Mouse (Mus musculus): ENCODE data around the gene Cdk14. TPM values are rescaled to one million over a fixed set of nuclear protein-coding genes. Genes with fewer than 3 reads are reported as not detected.
"Not testable (repeated sequence)": the region's sequence is repeated elsewhere in the genome, so short reads cannot be mapped to it uniquely, and the experiment has no call there.

The Cdk14 gene
- polyA plus RNA-seq, 2 experiments = 14.5 to 27.6 TPM

GRCm38 (mm10) chr5:5242704-5243103 is 177.4 kb downstream of the Cdk14 start:
- H3K27ac ChIP-seq (replicated peaks; ENCODE audit: low read depth, low read length) = no peak overlapping the region
- DNase-seq (ENCODE audit: low spot score) (no peak), ATAC-seq (ENCODE audit: low FRiP score, low read depth) (no peak)
- H3K36me3 ChIP-seq (ENCODE audit: control insufficient read depth, insufficient read depth, low read length) = peaks cover 2% of the 10 kb centered on the region; the same call in 1 of the 2 replicates
- no peaks in the 10 kb centered on the region for H3K27me3 ChIP-seq (ENCODE audit: control insufficient read depth, insufficient read depth, low read length)
- TF ChIP-seq POLR2A (IDR thresholded peaks at IDR 0.05; ENCODE audit: borderline replicate concordance, extremely low read depth, insufficient read depth, insufficient read length) = no peak
- H3K9ac ChIP-seq (ENCODE audit: low read depth, low read length, severe bottlenecking) = no peak overlapping the region
- H3K4me1 ChIP-seq (ENCODE audit: control insufficient read depth, insufficient read depth, low read length) = no peaks in the 10 kb centered on the region
- WGBS = 91% methylated on average over 5 of the region's 5 CpGs
- no peaks in the 10 kb centered on the region for H3K9me3 ChIP-seq (ENCODE audit: control insufficient read depth, low read length)
- no peak overlapping the region for H3K4me2 ChIP-seq (replicated peaks; ENCODE audit: low read depth, low read length, severe bottlenecking)
- no peak overlapping the region for H3K4me3 ChIP-seq (replicated peaks; ENCODE audit: low read length)

GRCm38 (mm10) chr5:5241088-5241487 is 179.0 kb downstream of the Cdk14 start:
- Histone ChIP-seq H3K9me3 (ENCODE audit: control insufficient read depth, low read length) (peaks cover 5% of the 10 kb centered on the region; the same call in 1 of the 2 replicates), H3K4me2 (replicated peaks; ENCODE audit: low read depth, low read length, severe bottlenecking) (no peak overlapping the region), H3K27me3 (ENCODE audit: control insufficient read depth, insufficient read depth, low read length) (no peaks in the 10 kb centered on the region), H3K27ac (replicated peaks; ENCODE audit: low read depth, low read length) (no peak overlapping the region), H3K4me3 (replicated peaks; ENCODE audit: low read length) (no peak overlapping the region), H3K9ac (ENCODE audit: low read depth, low read length, severe bottlenecking) (no peak overlapping the region), H3K4me1 (ENCODE audit: control insufficient read depth, insufficient read depth, low read length) (no peaks in the 10 kb centered on the region), H3K36me3 (ENCODE audit: control insufficient read depth, insufficient read depth, low read length) (peaks cover 2% of the 10 kb centered on the region; the same call in 1 of the 2 replicates)
- no peak for TF ChIP-seq POLR2A (IDR thresholded peaks at IDR 0.05; ENCODE audit: borderline replicate concordance, extremely low read depth, insufficient read depth, insufficient read length)
- 83% methylated on average over 6 of the region's 6 CpGs for WGBS
- no peak for DNase-seq (ENCODE audit: low spot score)
- no peak for ATAC-seq (ENCODE audit: low FRiP score, low read depth)

- H3K9me3 ChIP-seq (ENCODE audit: control insufficient read depth, low read length) = peaks cover 5% of the 10 kb centered on the region; the same call in 1 of the 2 replicates
- no peak overlapping the region for H3K4me2 ChIP-seq (replicated peaks; ENCODE audit: low read depth, low read length, severe bottlenecking)
- H3K36me3 ChIP-seq (ENCODE audit: control insufficient read depth, insufficient read depth, low read length) = 0 out of 2 replicates have a peak, but pooled peaks cover 2% of the 10 kb centered on the region
- no peak overlapping the region for H3K4me3 ChIP-seq (replicated peaks; ENCODE audit: low read length)
- DNase-seq (ENCODE audit: low spot score) (no peak), ATAC-seq (ENCODE audit: low FRiP score, low read depth) (no peak)
- no peak overlapping the region for H3K27ac ChIP-seq (replicated peaks; ENCODE audit: low read depth, low read length)
- WGBS = 88% methylated on average over 3 of the region's 3 CpGs
- no peaks in the 10 kb centered on the region for H3K27me3 ChIP-seq (ENCODE audit: control insufficient read depth, insufficient read depth, low read length)
- no peak overlapping the region for H3K9ac ChIP-seq (ENCODE audit: low read depth, low read length, severe bottlenecking)
- TF ChIP-seq POLR2A (IDR thresholded peaks at IDR 0.05; ENCODE audit: borderline replicate concordance, extremely low read depth, insufficient read depth, insufficient read length) = no peak
- no peaks in the 10 kb centered on the region for H3K4me1 ChIP-seq (ENCODE audit: control insufficient read depth, insufficient read depth, low read length)
Observed at GRCm38 (mm10) chr5:5240121-5240520, 180.0 kb downstream of the Cdk14 start.

- not testable (repeated sequence) for H3K4me1 ChIP-seq (ENCODE audit: control insufficient read depth, insufficient read depth, low read length); H3K36me3 ChIP-seq (ENCODE audit: control insufficient read depth, insufficient read depth, low read length); H3K4me2 ChIP-seq (replicated peaks; ENCODE audit: low read depth, low read length, severe bottlenecking); DNase-seq (ENCODE audit: low spot score); ATAC-seq (ENCODE audit: low FRiP score, low read depth); H3K27ac ChIP-seq (replicated peaks; ENCODE audit: low read depth, low read length); H3K9me3 ChIP-seq (ENCODE audit: control insufficient read depth, low read length); H3K9ac ChIP-seq (ENCODE audit: low read depth, low read length, severe bottlenecking); H3K27me3 ChIP-seq (ENCODE audit: control insufficient read depth, insufficient read depth, low read length); H3K4me3 ChIP-seq (replicated peaks; ENCODE audit: low read length)
- 96% methylated on average over 10 of the region's 10 CpGs for WGBS
Observed at GRCm38 (mm10) chr5:5234935-5235334, 185.2 kb downstream of the Cdk14 start.

- 86% methylated on average over 4 of the region's 4 CpGs for WGBS
- peaks cover 3% of the 10 kb centered on the region; the same call in 1 of the 2 replicates for H3K4me1 ChIP-seq (ENCODE audit: control insufficient read depth, insufficient read depth, low read length)
- TF ChIP-seq POLR2A (IDR thresholded peaks at IDR 0.05; ENCODE audit: borderline replicate concordance, extremely low read depth, insufficient read depth, insufficient read length) = no peak
- no peaks in the 10 kb centered on the region for H3K9me3 ChIP-seq (ENCODE audit: control insufficient read depth, low read length)
- no peaks in the 10 kb centered on the region for H3K27me3 ChIP-seq (ENCODE audit: control insufficient read depth, insufficient read depth, low read length)
- no peak for DNase-seq (ENCODE audit: low spot score)
- H3K4me3 ChIP-seq (replicated peaks; ENCODE audit: low read length) = no peak overlapping the region
- H3K36me3 ChIP-seq (ENCODE audit: control insufficient read depth, insufficient read depth, low read length) = no peaks in the 10 kb centered on the region
- no peak for ATAC-seq (ENCODE audit: low FRiP score, low read depth)
- H3K4me2 ChIP-seq (replicated peaks; ENCODE audit: low read depth, low read length, severe bottlenecking) = no peak overlapping the region
- H3K27ac ChIP-seq (replicated peaks; ENCODE audit: low read depth, low read length) = no peak overlapping the region
- H3K9ac ChIP-seq (ENCODE audit: low read depth, low read length, severe bottlenecking) = no peak overlapping the region
Observed at GRCm38 (mm10) chr5:5226966-5227365, 193.1 kb downstream of the Cdk14 start.

- H3K4me2 ChIP-seq (replicated peaks; ENCODE audit: low read depth, low read length, severe bottlenecking) = no peak overlapping the region
- no peaks in the 10 kb centered on the region for H3K4me1 ChIP-seq (ENCODE audit: control insufficient read depth, insufficient read depth, low read length)
- H3K9ac ChIP-seq (ENCODE audit: low read depth, low read length, severe bottlenecking) = no peak overlapping the region
- H3K4me3 ChIP-seq (replicated peaks; ENCODE audit: low read length) = no peak overlapping the region
- 61% methylated on average over 1 of the region's 1 CpGs for WGBS
- H3K36me3 ChIP-seq (ENCODE audit: control insufficient read depth, insufficient read depth, low read length) = no peaks in the 10 kb centered on the region
- no peak for ATAC-seq (ENCODE audit: low FRiP score, low read depth)
- H3K9me3 ChIP-seq (ENCODE audit: control insufficient read depth, low read length) = no peaks in the 10 kb centered on the region
- no peak for TF ChIP-seq POLR2A (IDR thresholded peaks at IDR 0.05; ENCODE audit: borderline replicate concordance, extremely low read depth, insufficient read depth, insufficient read length)
- DNase-seq (ENCODE audit: low spot score) = no peak
- no peaks in the 10 kb centered on the region for H3K27me3 ChIP-seq (ENCODE audit: control insufficient read depth, insufficient read depth, low read length)
- H3K27ac ChIP-seq (replicated peaks; ENCODE audit: low read depth, low read length) = no peak overlapping the region
Observed at GRCm38 (mm10) chr5:5211780-5212135, 208.4 kb downstream of the Cdk14 start.

Measured in limb, embryonic 14.5 days (tissue).